In genomic region chr4:130559220-130559619, GRCm38 (mm10) we compare ENCODE assay signal across 29 mouse cellular contexts. TPM values are rescaled to one million over a fixed set of nuclear protein-coding genes. Genes with fewer than 3 reads are reported as not detected.
DNase-seq lines count a peak whose midpoint lies in the region; ATAC-seq and TF ChIP-seq lines count a peak whose summit lies in the region.
"Had no signal": no experiment of that assay in that cellular context is flagged by ENCODE, and none has a peak within 500 bp of the region (broad histone marks: within the 10 kb centered on the region; RNA-seq: fewer than 3 reads in every experiment).

No protein-coding gene starts in this region.

- H3K9me3 ChIP-seq in intestine, embryonic 15.5 days: no peaks in the 10 kb centered on the region
- H3K9me3 ChIP-seq in intestine, embryonic 16.5 days (ENCODE audit: control insufficient read depth, low read length): no peaks in the 10 kb centered on the region
- H3K9me3 ChIP-seq in E14TG2a.4 (ENCODE audit: low read length): no peaks in the 10 kb centered on the region
- H3K9me3 ChIP-seq: embryonic facial prominence, embryonic 10.5 days; embryonic facial prominence, embryonic 15.5 days; forebrain, embryonic 12.5 days; liver, embryonic 12.5 days; midbrain, embryonic 13.5 days; neural tube, embryonic 12.5 days; stomach, embryonic 15.5 days had no signal

- TF ChIP-seq POLR2A in cerebellum, adult 2 months (IDR thresholded peaks at IDR 0.05; ENCODE audit: borderline replicate concordance, insufficient read depth, low read length): no peak

- H3K9ac ChIP-seq in intestine, embryonic 15.5 days: no peak overlapping the region
- no peak overlapping the region for H3K9ac ChIP-seq in intestine, embryonic 16.5 days (ENCODE audit: low read depth, low read length)
- H3K9ac ChIP-seq: embryonic facial prominence, embryonic 15.5 days; forebrain, embryonic 12.5 days; hindbrain, embryonic 14.5 days; liver, embryonic 12.5 days; liver, postnatal 0 days; midbrain, embryonic 13.5 days; neural tube, embryonic 12.5 days; stomach, embryonic 15.5 days had no signal

- H3K36me3 ChIP-seq in intestine, embryonic 15.5 days: no peaks in the 10 kb centered on the region
- no peaks in the 10 kb centered on the region for H3K36me3 ChIP-seq in intestine, embryonic 16.5 days (ENCODE audit: control insufficient read depth, insufficient read depth, low read length)
- peaks cover 13% of the 10 kb centered on the region for H3K36me3 ChIP-seq in E14TG2a.4 (ENCODE audit: insufficient read depth, low read length)
- H3K36me3 ChIP-seq: embryonic facial prominence, embryonic 15.5 days; liver, embryonic 12.5 days; stomach, embryonic 15.5 days had no signal

- H3K4me3 ChIP-seq in cerebellum, adult 2 months (replicated peaks; ENCODE audit: insufficient read depth, low read depth, low read length): no peak overlapping the region
- no peak overlapping the region for H3K4me3 ChIP-seq in intestine, embryonic 15.5 days (replicated peaks)
- no peak overlapping the region for H3K4me3 ChIP-seq in intestine, embryonic 16.5 days (ENCODE audit: low read length)
- H3K4me3 ChIP-seq in E14TG2a.4 (replicated peaks; ENCODE audit: low read length): peak overlapping the region; percentile 26; the same call in 1 of the 2 replicates
- H3K4me3 ChIP-seq: embryonic facial prominence, embryonic 10.5 days; embryonic facial prominence, embryonic 15.5 days; forebrain, embryonic 12.5 days; liver, embryonic 12.5 days; midbrain, embryonic 13.5 days; neural tube, embryonic 12.5 days; stomach, embryonic 15.5 days had no signal

- peaks cover 75% of the 10 kb centered on the region for H3K4me1 ChIP-seq in cerebellum, adult 2 months (ENCODE audit: control insufficient read depth, insufficient read depth, low read length)
- peaks cover 22% of the 10 kb centered on the region for H3K4me1 ChIP-seq in intestine, embryonic 15.5 days (replicated peaks)
- peaks cover 18% of the 10 kb centered on the region for H3K4me1 ChIP-seq in intestine, embryonic 16.5 days (ENCODE audit: control insufficient read depth, insufficient read depth, low read length)
- H3K4me1 ChIP-seq in E14TG2a.4 (replicated peaks; ENCODE audit: low read depth, low read length): peaks cover 84% of the 10 kb centered on the region
- H3K4me1 ChIP-seq: liver, embryonic 12.5 days had no signal

- 0 out of 2 replicates have a peak overlapping the region, but pooled peaks have one; percentile 19 for H3K27ac ChIP-seq in cerebellum, adult 2 months (ENCODE audit: insufficient read depth, low read length)
- H3K27ac ChIP-seq in intestine, embryonic 15.5 days: no peak overlapping the region
- no peak overlapping the region for H3K27ac ChIP-seq in intestine, embryonic 16.5 days (ENCODE audit: low read length)
- H3K27ac ChIP-seq: embryonic facial prominence, embryonic 10.5 days; embryonic facial prominence, embryonic 15.5 days; forebrain, embryonic 12.5 days; hindbrain, embryonic 14.5 days; kidney, postnatal 0 days; liver, embryonic 12.5 days; midbrain, embryonic 13.5 days; neural tube, embryonic 12.5 days; stomach, embryonic 15.5 days had no signal

- 89% methylated on average over 3 of the region's 3 CpGs for WGBS in cerebellum, adult 2 months
- WGBS in intestine, embryonic 15.5 days: 82% methylated on average over 3 of the region's 3 CpGs
- 75% methylated on average over 3 of the region's 3 CpGs for WGBS in intestine, embryonic 16.5 days

- no peak overlapping the region for H3K4me2 ChIP-seq in intestine, embryonic 15.5 days (replicated peaks)
- no peak overlapping the region for H3K4me2 ChIP-seq in intestine, embryonic 16.5 days (ENCODE audit: low read depth, low read length)
- H3K4me2 ChIP-seq: embryonic facial prominence, embryonic 15.5 days; forebrain, embryonic 12.5 days; hindbrain, embryonic 14.5 days; liver, embryonic 12.5 days; midbrain, embryonic 13.5 days; neural tube, embryonic 12.5 days; stomach, embryonic 15.5 days had no signal

- ATAC-seq in cerebellum, adult (ENCODE audit: insufficient number of reproducible peaks, low FRiP score, low TSS enrichment): no peak
- peak; percentile 19; the same call in 1 of the 2 replicates for ATAC-seq in intestine, embryonic 15.5 days
- no peak for ATAC-seq in intestine, embryonic 16.5 days
- ATAC-seq: liver, embryonic 12.5 days; liver, postnatal 0 days; midbrain, embryonic 13.5 days had no signal

- TF ChIP-seq CTCF in cerebellum, adult 2 months (IDR thresholded peaks at IDR 0.05; ENCODE audit: borderline replicate concordance, insufficient read depth, low read depth, low read length): no peak
- TF ChIP-seq CTCF in E14TG2a.4 (conservative IDR thresholded peaks at IDR 0.05; ENCODE audit: low read length): no peak

- H3K27me3 ChIP-seq in cerebellum, adult 2 months (ENCODE audit: control insufficient read depth, insufficient read depth, low read length): no peaks in the 10 kb centered on the region; the same call in 1 of the 2 replicates
- no peaks in the 10 kb centered on the region for H3K27me3 ChIP-seq in intestine, embryonic 15.5 days (replicated peaks)
- H3K27me3 ChIP-seq in intestine, embryonic 16.5 days (replicated peaks; ENCODE audit: control insufficient read depth, insufficient read depth, low read length): no peaks in the 10 kb centered on the region
- no peaks in the 10 kb centered on the region for H3K27me3 ChIP-seq in E14TG2a.4 (ENCODE audit: insufficient read depth, low read length)
- H3K27me3 ChIP-seq: embryonic facial prominence, embryonic 15.5 days; forebrain, embryonic 12.5 days; midbrain, embryonic 13.5 days; stomach, embryonic 15.5 days had no signal

- DNase-seq in cerebellum, adult 2 months: no peak
- DNase-seq in ZHBTc4 (ENCODE audit: low read depth, low spot score): peak; percentile 84
- DNase-seq in spleen, postnatal 10 days (ENCODE audit: low spot score in 2 of 2): no peak
- DNase-seq: adrenal gland, adult 8-10 months; gastrocnemius, postnatal 14 days; heart, postnatal 14 days; kidney, adult 8-10 months; kidney, postnatal 4 days; layer of hippocampus, postnatal 36 days; left cerebral cortex, postnatal 4 days; liver, postnatal 0 days; lung, postnatal 36 days; retina, postnatal 1 day; right cerebral cortex, postnatal 14 days; thymus, adult 18-20 months; thymus, postnatal 4 days had no signal

RNA-seq across cellular contexts. Expression of gene Nkain1, which starts 14.8 kb away (rescaled TPM):
- polyA plus RNA-seq in cerebellum, adult 2 months (2012; rRNA removed): 109 and 114 TPM in 2 replicates
- 1.1 and 1.2 TPM in 2 replicates for polyA plus RNA-seq in intestine, embryonic 15.5 days (2015; fragmentation: Nextera tagmentation; extraction: Ambion mirVana)
- 0.15 TPM in 1 of 2 replicates, not detected in the other for polyA plus RNA-seq in intestine, embryonic 16.5 days (2015; fragmentation: Nextera tagmentation; extraction: Ambion mirVana)
- polyA plus RNA-seq: liver, postnatal 0 days had no signal

Comparison
In these comparisons a context has a peak if more than half of its experiments do, and no peak if none do; other contexts are left out.
1. RNA of gene Nkain1, which starts 14.8 kb away (polyA plus RNA-seq): 109 to 114 TPM in cerebellum, adult 2 months; 1.1 to 1.2 TPM in intestine, embryonic 15.5 days and 0.15 TPM in intestine, embryonic 16.5 days; every median in the first group is over 10 times any median in the second.